In genomic region chr4:63414951-63415350, GRCm38 (mm10) we compare ENCODE assay signal across 30 mouse cellular contexts. TPM values are rescaled to one million over a fixed set of nuclear protein-coding genes. Genes with fewer than 3 reads are reported as not detected.
DNase-seq lines count a peak whose midpoint lies in the region; ATAC-seq and TF ChIP-seq lines count a peak whose summit lies in the region.
"Had no signal": no experiment of that assay in that cellular context is flagged by ENCODE, and none has a peak within 500 bp of the region (broad histone marks: within the 10 kb centered on the region; RNA-seq: fewer than 3 reads in every experiment).

No protein-coding gene starts in this region.

- 43% methylated on average over 5 of the region's 5 CpGs for WGBS in lung, embryonic 16.5 days
- 57% methylated on average over 5 of the region's 5 CpGs for WGBS in lung, postnatal 0 days

- no peaks in the 10 kb centered on the region for H3K9me3 ChIP-seq in lung, embryonic 16.5 days (ENCODE audit: control insufficient read depth, low read length)
- no peaks in the 10 kb centered on the region for H3K9me3 ChIP-seq in lung, postnatal 0 days (ENCODE audit: low read length)
- H3K9me3 ChIP-seq: embryonic facial prominence, embryonic 12.5 days; embryonic facial prominence, embryonic 15.5 days; heart, embryonic 13.5 days had no signal

- no peak for DNase-seq in lung, postnatal 0 days (ENCODE audit: low spot score)
- DNase-seq in thymus, postnatal 14 days: peak; percentile 57
- no peak for DNase-seq in thymus, adult 18-20 months
- DNase-seq in thymus, postnatal 25 days: peak; percentile 46
- no peak for DNase-seq in frontal cortex, postnatal 14 days (ENCODE audit: low spot score in 2 of 2)
- no peak for DNase-seq in spleen, postnatal 14 days (ENCODE audit: low spot score in 2 of 2)
- DNase-seq: adrenal gland, adult 2 months; adrenal gland, postnatal 14 days; B cell, adult 2 months; cerebellum, adult 11 months; cerebellum, adult 2 months; cerebellum, adult 9-11 months; cerebellum, postnatal 25 days; forebrain, postnatal 0 days; gastrocnemius, postnatal 25 days; heart, postnatal 14 days; heart, postnatal 4 days had no signal

- no peak for ATAC-seq in lung, embryonic 16.5 days (ENCODE audit: low read depth)
- ATAC-seq in lung, postnatal 0 days: no peak
- ATAC-seq: forebrain, embryonic 14.5 days; forebrain, postnatal 0 days; Patski had no signal

- H3K4me3 ChIP-seq in lung, embryonic 16.5 days (ENCODE audit: low read length): no peak overlapping the region
- H3K4me3 ChIP-seq in lung, postnatal 0 days (ENCODE audit: low read depth, low read length): no peak overlapping the region
- H3K4me3 ChIP-seq: embryonic facial prominence, embryonic 12.5 days; embryonic facial prominence, embryonic 15.5 days; heart, embryonic 13.5 days had no signal

- peaks cover 8% of the 10 kb centered on the region for H3K4me1 ChIP-seq in lung, embryonic 16.5 days (replicated peaks; ENCODE audit: control insufficient read depth, insufficient read depth, low read length)
- H3K4me1 ChIP-seq in lung, postnatal 0 days (ENCODE audit: insufficient read depth, low read depth, low read length): no peaks in the 10 kb centered on the region

- no peaks in the 10 kb centered on the region for H3K36me3 ChIP-seq in lung, embryonic 16.5 days (ENCODE audit: control insufficient read depth, insufficient read depth, low read length)
- no peaks in the 10 kb centered on the region for H3K36me3 ChIP-seq in lung, postnatal 0 days (ENCODE audit: insufficient read depth, low read length)
- H3K36me3 ChIP-seq: embryonic facial prominence, embryonic 12.5 days; embryonic facial prominence, embryonic 15.5 days; G1E; heart, embryonic 13.5 days had no signal

- no peak for TF ChIP-seq CTCF in lung, postnatal 0 days (IDR thresholded peaks at IDR 0.05)

- no peak overlapping the region for H3K4me2 ChIP-seq in lung, embryonic 16.5 days (ENCODE audit: low read depth, low read length)
- H3K4me2 ChIP-seq in lung, postnatal 0 days (replicated peaks; ENCODE audit: low read depth, low read length): no peak overlapping the region
- H3K4me2 ChIP-seq: embryonic facial prominence, embryonic 12.5 days; embryonic facial prominence, embryonic 15.5 days; heart, embryonic 13.5 days; hindbrain, embryonic 14.5 days had no signal

- TF ChIP-seq EP300 in lung, postnatal 0 days (IDR thresholded peaks at IDR 0.05): no peak

- H3K27me3 ChIP-seq in lung, embryonic 16.5 days (ENCODE audit: control insufficient read depth, insufficient read depth, low read depth, low read length): no peaks in the 10 kb centered on the region; the same call in 1 of the 2 replicates
- H3K27me3 ChIP-seq in lung, postnatal 0 days (replicated peaks; ENCODE audit: insufficient read depth, low read length): no peaks in the 10 kb centered on the region
- H3K27me3 ChIP-seq: CH12.LX; embryonic facial prominence, embryonic 12.5 days; embryonic facial prominence, embryonic 15.5 days; Patski had no signal

- H3K9ac ChIP-seq in lung, embryonic 16.5 days (ENCODE audit: low read length): 0 out of 2 replicates have a peak overlapping the region, but pooled peaks have one; percentile 15
- H3K9ac ChIP-seq in lung, postnatal 0 days (replicated peaks; ENCODE audit: low read depth): no peak overlapping the region
- H3K9ac ChIP-seq: embryonic facial prominence, embryonic 12.5 days; embryonic facial prominence, embryonic 15.5 days; forebrain, postnatal 0 days; heart, embryonic 13.5 days; hindbrain, embryonic 14.5 days had no signal

- no peak overlapping the region for H3K27ac ChIP-seq in lung, embryonic 16.5 days (ENCODE audit: low read length)
- no peak overlapping the region for H3K27ac ChIP-seq in lung, postnatal 0 days (ENCODE audit: low read length)
- H3K27ac ChIP-seq: embryonic facial prominence, embryonic 12.5 days; embryonic facial prominence, embryonic 15.5 days; heart, embryonic 13.5 days; hindbrain, embryonic 14.5 days had no signal

RNA-seq across cellular contexts. Expression of gene Akna, which starts 11.8 kb away (rescaled TPM):
- polyA plus RNA-seq in lung, embryonic 16.5 days (2015; fragmentation: Nextera tagmentation; extraction: Ambion mirVana): 10.2 and 10.6 TPM in 2 replicates
- polyA plus RNA-seq in lung, postnatal 0 days (2015; fragmentation: Nextera tagmentation; extraction: Ambion mirVana): 5.7 and 6.4 TPM in 2 replicates

RNA-seq across cellular contexts. Expression of gene Orm2, which starts 52.7 kb away (rescaled TPM):
- polyA plus RNA-seq in lung, embryonic 16.5 days (2015; fragmentation: Nextera tagmentation; extraction: Ambion mirVana): not detected in 2 replicates
- polyA plus RNA-seq in lung, postnatal 0 days (2015; fragmentation: Nextera tagmentation; extraction: Ambion mirVana): 0.21 and 0.46 TPM in 2 replicates
- polyA plus RNA-seq: cerebellum, adult 2 months; embryonic facial prominence, embryonic 12.5 days; forebrain, embryonic 11.5 days; forebrain, embryonic 14.5 days; forebrain, postnatal 0 days; frontal cortex, adult 2 months; G1E; heart, embryonic 13.5 days; heart, embryonic 16.5 days; hindbrain, embryonic 11.5 days; hindbrain, embryonic 14.5 days had no signal

RNA-seq across cellular contexts. Expression of gene Orm3, which starts 59.0 kb away (rescaled TPM):
- not detected in 2 replicates for polyA plus RNA-seq in lung, embryonic 16.5 days (2015; fragmentation: Nextera tagmentation; extraction: Ambion mirVana)
- polyA plus RNA-seq in lung, postnatal 0 days (2015; fragmentation: Nextera tagmentation; extraction: Ambion mirVana): 0.21 TPM in 1 of 2 replicates, not detected in the other
- polyA plus RNA-seq: cerebellum, adult 2 months; embryonic facial prominence, embryonic 12.5 days; embryonic facial prominence, embryonic 15.5 days; forebrain, embryonic 11.5 days; forebrain, embryonic 14.5 days; forebrain, postnatal 0 days; frontal cortex, adult 2 months; G1E; heart, embryonic 13.5 days; heart, embryonic 16.5 days; hindbrain, embryonic 11.5 days; hindbrain, embryonic 14.5 days had no signal

Comparison
In these comparisons a context has a peak if more than half of its experiments do, and no peak if none do; other contexts are left out.
1. DNase-seq: peak in thymus, postnatal 14 days (single experiment) and thymus, postnatal 25 days (single experiment); none in lung, postnatal 0 days (single experiment), thymus, adult 18-20 months (0 of 2), frontal cortex, postnatal 14 days (0 of 2) and spleen, postnatal 14 days (0 of 2).